Mouse (Mus musculus): Measurements from ENCODE around the gene Clmn. TPM values are rescaled to one million over a fixed set of nuclear protein-coding genes. Genes with fewer than 3 reads are reported as not detected.
"Not testable (repeated sequence)": the region's sequence is repeated elsewhere in the genome, so short reads cannot be mapped to it uniquely, and the experiment has no call there.

Gene Clmn
- total and polyA plus RNA-seq, 2 experiments from 2014 or later = 0.31 TPM

DNA sequence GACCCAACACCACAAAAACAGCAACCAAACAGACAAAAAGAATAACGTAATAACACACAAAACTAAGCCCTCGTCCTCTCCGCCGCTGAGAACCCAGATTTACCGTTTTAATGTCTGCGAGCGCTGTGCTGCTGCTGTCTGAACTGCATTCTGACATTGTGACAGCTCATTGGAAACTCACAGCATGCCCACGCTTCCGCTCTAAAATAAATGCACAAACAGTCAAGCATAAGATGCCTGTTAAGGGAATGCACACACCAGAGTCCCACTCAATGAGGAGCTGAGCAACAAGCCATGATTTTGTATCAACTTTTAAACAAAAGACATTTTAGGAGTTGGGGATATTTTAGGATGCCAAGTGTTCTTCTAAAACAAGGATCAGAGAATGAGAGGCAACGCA, 127.2 kb downstream of the Clmn start:
- Histone ChIP-seq H3K27me3 (ENCODE audit: control insufficient read depth, insufficient read depth, low read length) (no peaks in the 10 kb centered on the region), H3K4me3 (ENCODE audit: low read depth, low read length) (no peak overlapping the region), H3K4me1 (ENCODE audit: control insufficient read depth, insufficient read depth) (peaks cover 20% of the 10 kb centered on the region), H3K27ac (ENCODE audit: low read depth) (no peak overlapping the region), H3K9me3 (replicated peaks; ENCODE audit: control insufficient read depth, low read length) (no peaks in the 10 kb centered on the region), H3K9ac (replicated peaks; ENCODE audit: low read depth, low read length) (no peak overlapping the region), H3K4me2 (ENCODE audit: low read depth, low read length) (no peak overlapping the region), H3K36me3 (replicated peaks; ENCODE audit: control insufficient read depth, insufficient read depth, low read length) (peaks cover 13% of the 10 kb centered on the region)
- DNase-seq (ENCODE audit: low spot score) (no peak), ATAC-seq (ENCODE audit: insufficient read depth, low read depth) (no peak)
- TF ChIP-seq EP300 (IDR thresholded peaks at IDR 0.05; ENCODE audit: low read depth) (no peak), CTCF (IDR thresholded peaks at IDR 0.05; ENCODE audit: low read depth) (no peak)
- WGBS = 87% methylated on average over 10 of the region's 10 CpGs

GRCm38 (mm10) chr12:104735993-104736395, 128.9 kb downstream of the Clmn start:
- 71% methylated on average over 3 of the region's 3 CpGs for WGBS
- TF ChIP-seq CTCF (IDR thresholded peaks at IDR 0.05; ENCODE audit: low read depth) = no peak
- TF ChIP-seq EP300 (IDR thresholded peaks at IDR 0.05; ENCODE audit: low read depth) = no peak
- DNase-seq (ENCODE audit: low spot score) = no peak
- Histone ChIP-seq H3K4me3 (ENCODE audit: low read depth, low read length) (no peak overlapping the region), H3K36me3 (replicated peaks; ENCODE audit: control insufficient read depth, insufficient read depth, low read length) (peaks cover 23% of the 10 kb centered on the region), H3K27ac (ENCODE audit: low read depth) (no peak overlapping the region), H3K9me3 (replicated peaks; ENCODE audit: control insufficient read depth, low read length) (no peaks in the 10 kb centered on the region), H3K4me1 (ENCODE audit: control insufficient read depth, insufficient read depth) (peaks cover 6% of the 10 kb centered on the region), H3K4me2 (ENCODE audit: low read depth, low read length) (no peak overlapping the region), H3K27me3 (ENCODE audit: control insufficient read depth, insufficient read depth, low read length) (no peaks in the 10 kb centered on the region), H3K9ac (replicated peaks; ENCODE audit: low read depth, low read length) (no peak overlapping the region)
- ATAC-seq (ENCODE audit: insufficient read depth, low read depth) = no peak

GRCm38 (mm10) chr12:104733165-104733564, 131.7 kb downstream of the Clmn start:
- H3K9ac ChIP-seq (replicated peaks; ENCODE audit: low read depth, low read length) = no peak overlapping the region
- H3K4me1 ChIP-seq (ENCODE audit: control insufficient read depth, insufficient read depth) = no peaks in the 10 kb centered on the region
- DNase-seq (ENCODE audit: low spot score) = no peak
- no peak for ATAC-seq (ENCODE audit: insufficient read depth, low read depth)
- peaks cover 47% of the 10 kb centered on the region for H3K36me3 ChIP-seq (replicated peaks; ENCODE audit: control insufficient read depth, insufficient read depth, low read length)
- no peak for TF ChIP-seq EP300 (IDR thresholded peaks at IDR 0.05; ENCODE audit: low read depth)
- no peak for TF ChIP-seq CTCF (IDR thresholded peaks at IDR 0.05; ENCODE audit: low read depth)
- H3K27ac ChIP-seq (ENCODE audit: low read depth) = no peak overlapping the region
- no peak overlapping the region for H3K4me2 ChIP-seq (ENCODE audit: low read depth, low read length)
- H3K27me3 ChIP-seq (ENCODE audit: control insufficient read depth, insufficient read depth, low read length) = no peaks in the 10 kb centered on the region
- H3K9me3 ChIP-seq (replicated peaks; ENCODE audit: control insufficient read depth, low read length) = no peaks in the 10 kb centered on the region
- H3K4me3 ChIP-seq (ENCODE audit: low read depth, low read length) = no peak overlapping the region

DNA sequence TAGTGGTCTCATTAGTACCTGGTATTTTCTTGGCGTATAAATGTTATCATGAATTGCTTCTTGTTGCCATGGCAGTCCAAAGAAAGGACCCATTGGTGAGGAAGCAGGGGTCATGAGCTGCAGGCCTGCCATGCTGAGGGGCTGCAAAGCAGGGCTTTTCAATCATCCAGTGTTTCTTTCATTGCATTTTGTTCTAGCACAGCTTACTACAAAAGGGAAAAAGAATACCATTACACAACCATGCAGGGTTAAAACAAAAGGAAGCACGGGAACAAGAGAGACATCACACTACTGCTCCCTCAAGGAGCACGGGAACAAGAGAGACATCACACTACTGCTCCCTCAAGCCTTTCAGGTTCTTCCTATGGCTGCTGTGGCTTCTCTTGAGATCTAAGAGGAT, 133.1 kb downstream of the Clmn start:
- ATAC-seq (ENCODE audit: insufficient read depth, low read depth) (no peak), DNase-seq (ENCODE audit: low spot score) (no peak)
- Histone ChIP-seq H3K36me3 (replicated peaks; ENCODE audit: control insufficient read depth, insufficient read depth, low read length) (peaks cover 55% of the 10 kb centered on the region), H3K9ac (replicated peaks; ENCODE audit: low read depth, low read length) (no peak overlapping the region), H3K4me1 (ENCODE audit: control insufficient read depth, insufficient read depth) (no peaks in the 10 kb centered on the region), H3K27ac (ENCODE audit: low read depth) (no peak overlapping the region), H3K9me3 (replicated peaks; ENCODE audit: control insufficient read depth, low read length) (no peaks in the 10 kb centered on the region), H3K4me3 (ENCODE audit: low read depth, low read length) (no peak overlapping the region), H3K4me2 (ENCODE audit: low read depth, low read length) (no peak overlapping the region), H3K27me3 (ENCODE audit: control insufficient read depth, insufficient read depth, low read length) (no peaks in the 10 kb centered on the region)
- 78% methylated on average over 3 of the region's 3 CpGs for WGBS
- TF ChIP-seq EP300 (IDR thresholded peaks at IDR 0.05; ENCODE audit: low read depth) (no peak), CTCF (IDR thresholded peaks at IDR 0.05; ENCODE audit: low read depth) (no peak)

- H3K36me3 ChIP-seq (replicated peaks; ENCODE audit: control insufficient read depth, insufficient read depth, low read length) = peaks cover 80% of the 10 kb centered on the region
These were observed 138.4 kb downstream of the Clmn start for GRCm38 (mm10) chr12:104726436-104726835.

DNA sequence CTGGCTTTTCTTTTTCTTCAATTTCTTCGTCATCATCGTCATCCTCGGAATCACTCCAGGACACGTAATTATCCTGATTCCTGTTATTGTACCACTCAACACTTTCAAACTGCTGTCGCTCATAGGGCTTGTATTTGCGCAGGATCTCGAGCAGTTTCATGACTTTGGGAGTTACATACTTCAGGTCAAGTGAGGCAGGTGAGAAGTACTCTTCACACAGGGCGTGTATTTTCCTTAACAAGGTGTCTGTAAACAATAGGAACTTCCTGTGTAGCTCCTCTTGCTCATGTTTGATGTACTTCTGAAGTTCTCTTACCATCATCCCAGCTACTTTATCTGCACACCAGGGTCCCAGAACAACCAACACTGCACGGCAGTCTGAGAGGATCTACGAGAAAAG, 142.8 kb downstream of the Clmn start:
- H3K9ac ChIP-seq (replicated peaks; ENCODE audit: low read depth, low read length) = no peak overlapping the region
- DNase-seq (ENCODE audit: low spot score) (no peak), ATAC-seq (ENCODE audit: insufficient read depth, low read depth) (no peak)
- H3K27me3 ChIP-seq (ENCODE audit: control insufficient read depth, insufficient read depth, low read length) = no peaks in the 10 kb centered on the region
- no peak overlapping the region for H3K27ac ChIP-seq (ENCODE audit: low read depth)
- H3K9me3 ChIP-seq (replicated peaks; ENCODE audit: control insufficient read depth, low read length) = no peaks in the 10 kb centered on the region
- H3K4me1 ChIP-seq (ENCODE audit: control insufficient read depth, insufficient read depth) = no peaks in the 10 kb centered on the region
- H3K4me2 ChIP-seq (ENCODE audit: low read depth, low read length) = no peak overlapping the region
- no peak overlapping the region for H3K4me3 ChIP-seq (ENCODE audit: low read depth, low read length)
- H3K36me3 ChIP-seq (replicated peaks; ENCODE audit: control insufficient read depth, insufficient read depth, low read length) = peaks cover 47% of the 10 kb centered on the region
- TF ChIP-seq EP300 (IDR thresholded peaks at IDR 0.05; ENCODE audit: low read depth) = no peak
- 93% methylated on average over 10 of the region's 10 CpGs for WGBS

More at GRCm38 (mm10) chr12:104726436-104726835, 138.4 kb downstream of the Clmn start:
- not testable (repeated sequence) for H3K27me3 ChIP-seq (ENCODE audit: control insufficient read depth, insufficient read depth, low read length); DNase-seq (ENCODE audit: low spot score); ATAC-seq (ENCODE audit: insufficient read depth, low read depth); H3K9me3 ChIP-seq (replicated peaks; ENCODE audit: control insufficient read depth, low read length); H3K9ac ChIP-seq (replicated peaks; ENCODE audit: low read depth, low read length); H3K4me3 ChIP-seq (ENCODE audit: low read depth, low read length); H3K4me2 ChIP-seq (ENCODE audit: low read depth, low read length); H3K27ac ChIP-seq (ENCODE audit: low read depth); H3K4me1 ChIP-seq (ENCODE audit: control insufficient read depth, insufficient read depth)
- WGBS = 83% methylated on average over 2 of the region's 2 CpGs

Data from heart, postnatal 0 days (tissue).